Mouse (Mus musculus) liver, embryonic 16.5 days (tissue): ENCODE data around the gene Cnih2. TPM values are rescaled to one million over a fixed set of nuclear protein-coding genes. Genes with fewer than 3 reads are reported as not detected.

Experiments
- ATAC-seq: fragments of 200-750 bp; cut with Nextera tagmentation; 2 replicates; pipeline ENCODE4 v1.8.0; 2017; ENCODE audit warnings: low read depth, mild to moderate bottlenecking, moderate number of reproducible peaks, moderate library complexity
- H3K27ac ChIP-seq: fragments of 300-500 bp; sonication (generic); 2 replicates; pipeline ENCODE4 v1.5.1; 2014; ENCODE audit warnings: mild to moderate bottlenecking, low read length
- H3K27me3 ChIP-seq: fragments of 300-500 bp; sonication (generic); 2 replicates; pipeline ENCODE4 v1.6.1; 2014; ENCODE audit warnings: low read depth, low read length, mixed read lengths; ENCODE audit not compliant: control insufficient read depth, insufficient read depth
- H3K36me3 ChIP-seq: fragments of 300-500 bp; sonication (generic); 2 replicates; pipeline ENCODE4 v1.6.1; 2014; ENCODE audit warnings: mild to moderate bottlenecking; ENCODE audit not compliant: control insufficient read depth, insufficient read depth
- H3K4me1 ChIP-seq: fragments of 300-500 bp; sonication (generic); 2 replicates; pipeline ENCODE4 v1.6.1; 2014; ENCODE audit warnings: low read depth, low read length, mixed read lengths; ENCODE audit not compliant: control insufficient read depth
- H3K4me2 ChIP-seq: fragments of 300-500 bp; sonication (generic); 2 replicates; pipeline ENCODE4 v1.6.1; 2014; ENCODE audit warnings: low read depth, low read length, mixed read lengths
- H3K4me3 ChIP-seq: fragments of 300-500 bp; sonication (generic); 2 replicates; pipeline ENCODE4 v1.5.1; 2014; ENCODE audit warnings: low read depth, mild to moderate bottlenecking, low read length
- H3K9ac ChIP-seq: fragments of 300-500 bp; sonication (generic); 2 replicates; pipeline ENCODE4 v1.6.1; 2014; ENCODE audit warnings: low read depth, low read length
- H3K9me3 ChIP-seq: fragments of 300-500 bp; sonication (generic); replicated peaks from 2 replicates; pipeline ENCODE4 v1.6.1; 2016; ENCODE audit warnings: low read length; ENCODE audit not compliant: control insufficient read depth
- WGBS: fragments of 180-500 bp; shearing (Covaris S2); extraction: QIAGEN DNeasy Blood & Tissue Kit; methylation state at CpG from one replicate; pipeline ENCODE4 v1.1.7; 2014; ENCODE audit not compliant: insufficient replicate concordance; 5-methylcytosine and 5-hydroxymethylcytosine counted together
- polyA plus RNA-seq: library from polyadenylated mRNA; unstranded; fragments of >200 nt; fragmentation: Nextera tagmentation; extraction: Ambion mirVana; gene quantifications from 2 replicates; pipeline ENCODE4 v1.2.1, GENCODE M21; 2015

Gene Cnih2
- polyA plus RNA-seq, 1 experiment from 2014 or later: 0.40 TPM

- no peaks in the 10 kb centered on the region for H3K9me3 ChIP-seq
- H3K4me1 ChIP-seq: peaks cover 3% of the 10 kb centered on the region; the same call in 1 of the 2 replicates
- H3K9ac ChIP-seq: no peak overlapping the region
- no peak overlapping the region for H3K4me3 ChIP-seq
- H3K27me3 ChIP-seq: peaks cover 33% of the 10 kb centered on the region
- no peak overlapping the region for H3K4me2 ChIP-seq
- ATAC-seq: no peak
- H3K36me3 ChIP-seq: no peaks in the 10 kb centered on the region
- 69% methylated on average over 17 of the region's 17 CpGs for WGBS
- H3K27ac ChIP-seq: no peak overlapping the region
Measured at GRCm38 (mm10) chr19:5052853-5053252, 45.5 kb downstream of the Cnih2 start.

GRCm38 (mm10) chr19:5052166-5052822 lies 46.0 kb downstream of the Cnih2 start:
- Histone ChIP-seq H3K9ac (no peak overlapping the region), H3K4me2 (no peak overlapping the region), H3K9me3 (no peaks in the 10 kb centered on the region), H3K27me3 (peaks cover 33% of the 10 kb centered on the region), H3K4me1 (peaks cover 3% of the 10 kb centered on the region; the same call in 1 of the 2 replicates), H3K27ac (no peak overlapping the region), H3K4me3 (no peak overlapping the region), H3K36me3 (no peaks in the 10 kb centered on the region; the same call in 1 of the 2 replicates)
- ATAC-seq: no peak
- WGBS: 38% methylated on average over 25 of the region's 25 CpGs

GRCm38 (mm10) chr19:5051515-5051914 lies 46.8 kb downstream of the Cnih2 start:
- Histone ChIP-seq H3K4me3 (no peak overlapping the region), H3K4me1 (no peaks in the 10 kb centered on the region; the same call in 1 of the 2 replicates), H3K27me3 (peaks cover 33% of the 10 kb centered on the region), H3K9me3 (no peaks in the 10 kb centered on the region), H3K36me3 (peaks cover 6% of the 10 kb centered on the region), H3K9ac (no peak overlapping the region), H3K4me2 (no peak overlapping the region), H3K27ac (no peak overlapping the region)
- 59% methylated on average over 3 of the region's 3 CpGs for whole genome bisulfite sequencing
- ATAC-seq: no peak

GRCm38 (mm10) chr19:5051031-5051430 lies 47.3 kb downstream of the Cnih2 start:
- WGBS: 12% methylated on average over 17 of the region's 17 CpGs
- Histone ChIP-seq H3K27me3 (peaks cover 33% of the 10 kb centered on the region), H3K4me1 (no peaks in the 10 kb centered on the region), H3K9ac (no peak overlapping the region), H3K36me3 (peaks cover 7% of the 10 kb centered on the region), H3K27ac (no peak overlapping the region), H3K4me2 (no peak overlapping the region), H3K9me3 (no peaks in the 10 kb centered on the region), H3K4me3 (no peak overlapping the region)
- ATAC-seq: no peak

- Histone ChIP-seq H3K4me3 (no peak within 1 kb of the TSS), H3K4me2 (no peak within 1 kb of the TSS), H3K27me3 (peaks cover 33% of the 10 kb centered on the region), H3K9ac (no peak within 1 kb of the TSS), H3K4me1 (no peaks in the 10 kb centered on the region), H3K27ac (no peak within 1 kb of the TSS), H3K36me3 (peaks cover 7% of the 10 kb centered on the region), H3K9me3 (no peaks in the 10 kb centered on the region)
- ATAC-seq: peak; percentile 10; the same call in 1 of the 2 replicates
- WGBS: 25% methylated on average over 14 of the region's 14 CpGs
Measured at GRCm38 (mm10) chr19:5050047-5050905, 48.0 kb downstream of the Cnih2 start, which contains the start of gene Rin1. TSS of gene Rin1 (plus strand) at chr19:5050481.

- peaks cover 7% of the 10 kb centered on the region for H3K36me3 ChIP-seq
- peaks cover 33% of the 10 kb centered on the region for H3K27me3 ChIP-seq
- H3K4me2 ChIP-seq: no peak overlapping the region
- H3K9me3 ChIP-seq: no peaks in the 10 kb centered on the region
- H3K9ac ChIP-seq: no peak overlapping the region
- no peak overlapping the region for H3K27ac ChIP-seq
- no peak for ATAC-seq
- WGBS: 70% methylated on average over 6 of the region's 6 CpGs
- H3K4me3 ChIP-seq: no peak overlapping the region
- H3K4me1 ChIP-seq: no peaks in the 10 kb centered on the region
Measured at GRCm38 (mm10) chr19:5049325-5049724, 49.0 kb downstream of the Cnih2 start.

GRCm38 (mm10) chr19:5048138-5049056 lies 49.9 kb downstream of the Cnih2 start:
- no peak for ATAC-seq
- Histone ChIP-seq H3K4me2 (no peak overlapping the region), H3K4me1 (no peaks in the 10 kb centered on the region), H3K4me3 (no peak overlapping the region), H3K9me3 (no peaks in the 10 kb centered on the region), H3K27me3 (peaks cover 30% of the 10 kb centered on the region), H3K9ac (no peak overlapping the region), H3K27ac (no peak overlapping the region), H3K36me3 (peaks cover 7% of the 10 kb centered on the region)
- WGBS: 80% methylated on average over 14 of the region's 14 CpGs

GRCm38 (mm10) chr19:5045531-5045930 lies 52.8 kb downstream of the Cnih2 start:
- no peak overlapping the region for H3K9ac ChIP-seq
- H3K36me3 ChIP-seq: peaks cover 7% of the 10 kb centered on the region
- no peaks in the 10 kb centered on the region for H3K9me3 ChIP-seq
- no peak overlapping the region for H3K4me2 ChIP-seq
- ATAC-seq: no peak
- H3K4me3 ChIP-seq: no peak overlapping the region
- H3K4me1 ChIP-seq: peaks cover 15% of the 10 kb centered on the region
- H3K27me3 ChIP-seq: peaks cover 1% of the 10 kb centered on the region
- no peak overlapping the region for H3K27ac ChIP-seq
- 57% methylated on average over 4 of the region's 4 CpGs for WGBS
